Mouse (Mus musculus) midbrain, embryonic 10.5 days (tissue): ENCODE data around the gene Clec2g. TPM values are rescaled to one million over a fixed set of nuclear protein-coding genes. Genes with fewer than 3 reads are reported as not detected.
"Not testable (repeated sequence)": the region's sequence is repeated elsewhere in the genome, so short reads cannot be mapped to it uniquely, and the experiment has no call there.

Experiments
- DNase-seq: peaks from one replicate; pipeline ENCODE4 v3.0.0-alpha.2; 2017; ENCODE audit warnings: low spot score
- H3K27ac ChIP-seq: fragments of 300-500 bp; sonication (generic); replicated peaks from 2 replicates; pipeline ENCODE4 v1.5.1; 2016; ENCODE audit warnings: mild to moderate bottlenecking
- H3K27me3 ChIP-seq: fragments of 300-500 bp; sonication (generic); 2 replicates; pipeline ENCODE4 v1.6.1; 2016; ENCODE audit warnings: low read depth, mild to moderate bottlenecking; ENCODE audit not compliant: poor library complexity, severe bottlenecking
- H3K36me3 ChIP-seq: fragments of 300-500 bp; sonication (generic); 2 replicates; pipeline ENCODE4 v1.6.1; 2016; ENCODE audit warnings: mild to moderate bottlenecking, moderate library complexity
- H3K4me1 ChIP-seq: fragments of 300-500 bp; sonication (generic); 2 replicates; pipeline ENCODE4 v1.6.1; 2016
- H3K4me3 ChIP-seq: fragments of 300-500 bp; sonication (generic); 2 replicates; pipeline ENCODE4 v1.5.1; 2016; ENCODE audit warnings: mild to moderate bottlenecking, moderate library complexity
- H3K9me3 ChIP-seq: fragments of 300-500 bp; sonication (generic); replicated peaks from 2 replicates; pipeline ENCODE4 v1.6.1; 2016; ENCODE audit warnings: mild to moderate bottlenecking
- WGBS: fragments of 180-500 bp; shearing (Covaris S2); methylation state at CpG from one replicate; pipeline ENCODE4 v1.1.7; 2016; 5-methylcytosine and 5-hydroxymethylcytosine counted together
- polyA plus RNA-seq: library from polyadenylated mRNA; unstranded; fragments of >200 nt; fragmentation: Nextera tagmentation; extraction: Ambion mirVana; gene quantifications from 2 replicates; pipeline ENCODE4 v1.2.1, GENCODE M21; 2016

Gene Clec2g
- polyA plus RNA-seq, 1 experiment from 2014 or later, result not detected

DNA sequence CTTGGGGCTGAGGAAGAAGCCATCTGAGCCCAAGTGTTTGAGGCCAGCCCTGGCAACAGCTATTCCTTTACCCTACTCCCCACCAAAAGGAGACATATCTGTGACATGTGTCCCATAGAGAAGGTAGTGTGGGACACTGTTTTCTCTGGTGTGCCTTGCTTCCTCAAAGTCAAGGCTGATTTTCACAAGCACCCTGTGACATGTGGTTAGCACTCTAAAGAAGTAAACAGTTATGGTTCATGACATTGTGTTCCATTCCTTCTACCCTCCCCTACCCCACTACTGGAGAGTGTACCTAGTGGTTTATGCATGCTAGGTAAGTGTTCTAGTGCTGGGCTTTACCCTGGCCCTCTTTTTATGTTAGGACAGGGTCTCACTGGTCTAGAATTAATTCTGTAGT lies 42.0 kb downstream of the Clec2g start:
- no peaks in the 10 kb centered on the region for H3K4me1 ChIP-seq
- H3K4me3 ChIP-seq, result no peak overlapping the region
- no peak overlapping the region for H3K27ac ChIP-seq
- no peaks in the 10 kb centered on the region for H3K9me3 ChIP-seq
- no peak for DNase-seq
- H3K36me3 ChIP-seq, result no peaks in the 10 kb centered on the region
- H3K27me3 ChIP-seq, result no peaks in the 10 kb centered on the region

DNA sequence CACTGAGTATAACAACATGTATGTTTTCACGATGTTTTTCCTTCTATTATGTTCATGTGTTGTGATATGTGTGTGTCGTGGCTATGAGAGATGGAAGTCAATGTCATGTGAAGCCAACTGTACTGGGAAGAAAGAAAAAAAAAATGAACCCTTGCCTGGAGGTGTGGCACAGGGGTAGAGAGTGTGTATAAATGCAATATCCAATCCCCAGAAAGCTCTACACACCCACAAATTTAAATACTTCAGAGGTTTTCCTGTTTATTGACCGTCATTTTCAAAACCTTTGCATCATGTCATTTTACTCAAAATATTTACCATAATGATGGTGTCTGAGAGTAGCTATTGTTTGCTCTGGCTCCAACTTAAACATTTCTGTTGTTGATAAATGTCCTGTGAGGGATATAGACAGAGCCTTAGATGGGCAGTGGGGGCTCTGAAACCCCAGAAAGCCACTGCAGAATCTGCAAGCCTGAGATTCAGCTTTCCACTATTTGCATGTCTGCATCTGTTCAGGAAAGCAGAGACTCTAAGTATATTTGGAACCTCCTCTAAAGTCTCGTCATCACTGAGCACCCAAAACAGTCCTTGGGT lies 47.9 kb downstream of the Clec2g start:
- not testable (repeated sequence) for H3K36me3 ChIP-seq, H3K27me3 ChIP-seq, H3K9me3 ChIP-seq, H3K27ac ChIP-seq, H3K4me3 ChIP-seq, DNase-seq, H3K4me1 ChIP-seq
- 88% methylated on average over 4 of the region's 4 CpGs for WGBS

DNA sequence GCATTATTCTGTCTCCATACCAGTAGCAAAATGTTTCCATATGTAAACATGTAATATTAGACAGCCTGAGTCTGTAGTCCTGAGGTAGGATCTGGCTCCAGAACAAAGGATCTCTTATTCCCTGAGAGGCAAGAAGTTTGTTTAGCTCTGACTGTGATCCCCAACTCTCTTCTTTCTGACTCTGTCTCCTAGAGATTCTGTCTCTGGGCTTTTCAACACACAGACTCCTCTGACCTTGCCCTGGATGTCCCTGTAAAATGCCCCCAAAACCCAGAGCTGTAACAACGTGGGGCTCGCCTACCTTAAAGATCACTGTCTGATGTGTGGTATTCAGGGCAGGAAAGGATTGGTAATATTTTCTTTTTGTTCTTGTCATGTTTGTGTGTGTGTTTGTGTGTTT lies 58.2 kb downstream of the Clec2g start:
- peak overlapping the region; percentile 38 for H3K27ac ChIP-seq
- no peaks in the 10 kb centered on the region for H3K36me3 ChIP-seq
- H3K4me3 ChIP-seq, result no peak overlapping the region
- H3K4me1 ChIP-seq, result peaks cover 23% of the 10 kb centered on the region
- H3K27me3 ChIP-seq, result no peaks in the 10 kb centered on the region
- no peaks in the 10 kb centered on the region for H3K9me3 ChIP-seq
- no peak for DNase-seq
- WGBS, result 40% methylated on average over 2 of the region's 2 CpGs

GRCm38 (mm10) chr6:128992753-128993152 lies 58.6 kb downstream of the Clec2g start:
- no peak overlapping the region for H3K4me3 ChIP-seq

DNA sequence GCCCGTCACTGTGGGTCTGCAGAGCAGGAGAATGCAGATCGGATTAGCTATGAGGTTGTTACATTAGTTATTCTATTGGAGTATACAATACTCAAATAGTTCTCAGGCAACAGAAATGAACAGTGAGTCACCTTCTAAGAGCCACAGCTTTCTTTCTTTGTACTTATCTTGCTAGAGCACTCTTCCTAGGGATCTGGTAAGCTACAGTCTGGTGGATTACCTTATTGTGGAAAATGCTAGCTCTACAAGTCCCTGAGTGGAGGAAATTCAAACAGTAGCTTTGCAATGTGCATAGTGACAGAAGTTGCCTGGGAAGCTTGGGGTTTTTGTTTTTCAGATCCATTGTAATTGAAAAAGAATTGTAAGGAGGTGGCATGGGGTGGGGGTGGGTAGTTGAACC lies 59.0 kb downstream of the Clec2g start:
- H3K4me1 ChIP-seq, result peaks cover 24% of the 10 kb centered on the region
- H3K4me3 ChIP-seq, result no peak overlapping the region
- no peaks in the 10 kb centered on the region for H3K36me3 ChIP-seq
- no peaks in the 10 kb centered on the region for H3K27me3 ChIP-seq
- DNase-seq, result no peak
- WGBS, result 60% methylated on average over 2 of the region's 2 CpGs
- H3K27ac ChIP-seq, result peak overlapping the region; percentile 52
- no peaks in the 10 kb centered on the region for H3K9me3 ChIP-seq

More at GRCm38 (mm10) chr6:128992753-128993152, 58.6 kb downstream of the Clec2g start:
- no peaks in the 10 kb centered on the region for H3K36me3 ChIP-seq
- peak overlapping the region; percentile 52 for H3K27ac ChIP-seq
- H3K9me3 ChIP-seq, result no peaks in the 10 kb centered on the region
- no peaks in the 10 kb centered on the region for H3K27me3 ChIP-seq
- peaks cover 24% of the 10 kb centered on the region for H3K4me1 ChIP-seq
- DNase-seq, result no peak
- WGBS, result 50% methylated on average over 3 of the region's 3 CpGs

GRCm38 (mm10) chr6:128994336-128994735 lies 60.2 kb downstream of the Clec2g start:
- no peaks in the 10 kb centered on the region for H3K36me3 ChIP-seq
- H3K9me3 ChIP-seq, result no peaks in the 10 kb centered on the region
- H3K27ac ChIP-seq, result no peak overlapping the region
- no peak for DNase-seq
- H3K4me1 ChIP-seq, result peaks cover 24% of the 10 kb centered on the region
- WGBS, result 65% methylated on average over 4 of the region's 4 CpGs
- no peaks in the 10 kb centered on the region for H3K27me3 ChIP-seq
- H3K4me3 ChIP-seq, result no peak overlapping the region

- no peak for DNase-seq
- H3K27me3 ChIP-seq, result no peaks in the 10 kb centered on the region
- H3K36me3 ChIP-seq, result no peaks in the 10 kb centered on the region
- H3K4me3 ChIP-seq, result no peak overlapping the region
- H3K9me3 ChIP-seq, result no peaks in the 10 kb centered on the region
- H3K27ac ChIP-seq, result no peak overlapping the region
- H3K4me1 ChIP-seq, result peaks cover 24% of the 10 kb centered on the region
- WGBS, result 78% methylated on average over 5 of the region's 5 CpGs
Observed at GRCm38 (mm10) chr6:128994742-128995141, 60.6 kb downstream of the Clec2g start.

DNA sequence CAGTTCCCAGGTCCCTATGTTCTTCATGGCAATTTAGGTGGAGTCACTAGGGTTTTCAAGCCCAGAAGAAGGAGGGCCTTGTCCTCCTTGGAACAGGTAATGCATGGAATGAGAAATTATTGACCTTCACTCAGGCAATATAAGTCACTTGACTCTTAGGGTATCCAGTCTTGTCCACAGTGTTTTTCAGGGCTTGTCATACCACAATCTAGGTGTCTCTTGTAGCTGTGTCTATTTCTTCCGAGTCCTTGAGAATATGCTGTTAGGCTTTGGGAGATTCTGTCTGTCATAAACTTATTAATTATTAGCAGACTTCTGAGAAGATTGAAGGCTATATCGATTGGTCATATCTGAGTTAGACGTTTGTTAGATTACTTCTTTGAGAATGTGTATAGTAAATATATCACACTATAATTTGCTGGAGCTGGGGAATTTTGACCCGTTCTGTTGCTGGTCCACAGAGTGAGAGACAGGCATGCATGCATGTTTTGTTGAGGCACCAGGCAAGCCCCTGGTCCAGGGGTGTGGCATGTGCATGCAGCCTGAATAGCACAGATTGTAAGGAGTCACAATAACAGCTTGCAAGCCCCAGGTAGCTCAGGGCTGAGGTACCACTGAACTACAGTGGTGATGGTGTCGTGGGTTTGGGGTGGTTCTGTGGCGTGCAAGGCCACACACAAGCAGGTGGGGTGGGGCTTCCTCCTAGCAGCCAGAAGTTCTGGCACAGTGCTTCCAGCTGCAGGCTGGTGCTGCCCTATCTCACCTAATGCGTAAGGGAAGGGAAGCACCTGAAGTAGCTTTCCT lies 61.3 kb downstream of the Clec2g start:
- H3K4me3 ChIP-seq, result no peak overlapping the region
- no peaks in the 10 kb centered on the region for H3K36me3 ChIP-seq
- DNase-seq, result no peak
- H3K27ac ChIP-seq, result no peak overlapping the region
- H3K4me1 ChIP-seq, result peaks cover 24% of the 10 kb centered on the region
- H3K9me3 ChIP-seq, result no peaks in the 10 kb centered on the region
- WGBS, result 92% methylated on average over 7 of the region's 7 CpGs
- no peaks in the 10 kb centered on the region for H3K27me3 ChIP-seq

- WGBS, result 78% methylated on average over 3 of the region's 3 CpGs
- no peaks in the 10 kb centered on the region for H3K9me3 ChIP-seq
- no peak for DNase-seq
- H3K36me3 ChIP-seq, result no peaks in the 10 kb centered on the region
- H3K4me3 ChIP-seq, result no peak overlapping the region
- H3K27ac ChIP-seq, result no peak overlapping the region
- peaks cover 24% of the 10 kb centered on the region for H3K4me1 ChIP-seq
- no peaks in the 10 kb centered on the region for H3K27me3 ChIP-seq
Observed at GRCm38 (mm10) chr6:128996054-128996767, 62.0 kb downstream of the Clec2g start.

DNA sequence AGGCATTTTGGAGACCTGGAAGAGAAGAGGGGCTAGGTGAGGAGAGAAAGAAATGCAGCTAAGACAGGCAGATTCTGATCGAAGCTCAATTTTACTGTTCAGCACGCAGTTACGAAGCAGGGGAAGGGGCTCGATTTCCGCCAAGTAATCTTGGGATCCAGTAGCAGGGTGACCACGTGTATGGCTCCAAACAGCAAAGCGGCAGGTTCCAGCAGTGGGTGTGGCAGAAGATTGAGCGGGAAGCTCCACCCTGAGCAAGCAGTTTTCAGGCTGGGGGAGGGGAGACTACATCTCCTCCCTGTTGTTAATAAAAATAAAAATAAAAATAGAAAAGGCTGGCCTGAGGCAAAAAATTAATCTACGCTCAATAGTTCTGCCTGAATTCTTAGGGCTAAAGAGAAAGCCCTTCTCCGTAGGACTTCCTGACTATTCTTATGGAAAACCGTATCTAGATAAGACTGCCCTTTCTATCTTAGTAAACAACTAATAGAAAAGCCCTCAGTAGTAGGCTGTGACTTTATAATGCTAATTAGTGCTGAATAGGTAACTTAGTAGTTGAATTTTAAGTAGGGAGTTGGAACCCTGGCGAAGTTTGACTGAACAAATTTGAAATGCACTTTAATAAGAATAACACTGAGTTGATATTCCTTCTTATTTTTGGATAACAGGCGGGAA lies 62.7 kb downstream of the Clec2g start:
- Histone ChIP-seq H3K9me3 (no peaks in the 10 kb centered on the region), H3K36me3 (no peaks in the 10 kb centered on the region), H3K4me3 (no peak overlapping the region), H3K4me1 (peaks cover 24% of the 10 kb centered on the region), H3K27ac (no peak overlapping the region), H3K27me3 (no peaks in the 10 kb centered on the region)
- DNase-seq, result no peak
- WGBS, result 81% methylated on average over 13 of the region's 13 CpGs

- WGBS, result 88% methylated on average over 2 of the region's 2 CpGs
- Histone ChIP-seq H3K27ac (no peak overlapping the region), H3K9me3 (no peaks in the 10 kb centered on the region), H3K27me3 (no peaks in the 10 kb centered on the region), H3K36me3 (no peaks in the 10 kb centered on the region), H3K4me1 (peaks cover 9% of the 10 kb centered on the region), H3K4me3 (no peak overlapping the region)
- DNase-seq, result no peak
Observed at GRCm38 (mm10) chr6:129001392-129001791, 67.2 kb downstream of the Clec2g start.

- Histone ChIP-seq H3K9me3 (no peaks in the 10 kb centered on the region), H3K4me3 (no peak overlapping the region), H3K36me3 (no peaks in the 10 kb centered on the region), H3K27ac (no peak overlapping the region), H3K4me1 (no peaks in the 10 kb centered on the region), H3K27me3 (no peaks in the 10 kb centered on the region)
- WGBS, result 90% methylated on average over 8 of the region's 8 CpGs
- DNase-seq, result no peak
Observed at GRCm38 (mm10) chr6:129008552-129008951, 74.4 kb downstream of the Clec2g start.
